Mouse (Mus musculus): ENCODE measurements around the gene Olfr243.
"Not testable (repeated sequence)": the region's sequence is repeated elsewhere in the genome, so short reads cannot be mapped to it uniquely, and the experiment has no call there.

The Olfr243 gene

GRCm38 (mm10) chr7:103714371-103714770 lies at the start of gene Olfr243:
Gene Olfr243 (plus strand): TSS chr7:103714671.
- no peak for DNase-seq (ENCODE audit: low read depth, low spot score)

- no peak for DNase-seq (ENCODE audit: low read depth, low spot score)
Measured at GRCm38 (mm10) chr7:103671091-103671490, 43.4 kb upstream of the Olfr243 start, which contains the start of gene Olfr624. Gene Olfr624 (minus strand): TSS chr7:103671191.

- no peak for DNase-seq (ENCODE audit: low read depth, low spot score)
Measured at GRCm38 (mm10) chr7:103682420-103682819, 32.1 kb upstream of the Olfr243 start, which contains the start of gene Olfr625-ps1. Gene Olfr625-ps1 (plus strand): TSS chr7:103682720.

GRCm38 (mm10) chr7:103699469-103699868 lies 15.0 kb upstream of the Olfr243 start:
- DNase-seq (ENCODE audit: low read depth, low spot score) = no peak

GRCm38 (mm10) chr7:103712024-103712423 lies 2.4 kb upstream of the Olfr243 start:
- no peak for DNase-seq (ENCODE audit: low read depth, low spot score)

GRCm38 (mm10) chr7:103716398-103716797 lies 1.9 kb downstream of the Olfr243 start:
- not testable (repeated sequence) for DNase-seq (ENCODE audit: low read depth, low spot score)

GRCm38 (mm10) chr7:103730074-103730473 lies 15.6 kb downstream of the Olfr243 start, which contains the start of gene Olfr628:
Gene Olfr628 (plus strand): TSS chr7:103730374.
- no peak for DNase-seq (ENCODE audit: low read depth, low spot score)

- DNase-seq (ENCODE audit: low read depth, low spot score) = no peak
Measured at GRCm38 (mm10) chr7:103744843-103745242, 30.4 kb downstream of the Olfr243 start, which contains the start of gene Olfr629. Gene Olfr629 (minus strand): TSS chr7:103744943.

- no peak for DNase-seq (ENCODE audit: low read depth, low spot score)
Measured at GRCm38 (mm10) chr7:103757233-103757632, 42.8 kb downstream of the Olfr243 start, which contains the start of gene Olfr630. Gene Olfr630 (minus strand): TSS chr7:103757333.

GRCm38 (mm10) chr7:103762212-103762611 lies 47.7 kb downstream of the Olfr243 start:
- DNase-seq (ENCODE audit: low read depth, low spot score) = not testable (repeated sequence)

GRCm38 (mm10) chr7:103767687-103768086 lies 53.2 kb downstream of the Olfr243 start:
- DNase-seq (ENCODE audit: low read depth, low spot score) = not testable (repeated sequence)
